In the genomic region with DNA sequence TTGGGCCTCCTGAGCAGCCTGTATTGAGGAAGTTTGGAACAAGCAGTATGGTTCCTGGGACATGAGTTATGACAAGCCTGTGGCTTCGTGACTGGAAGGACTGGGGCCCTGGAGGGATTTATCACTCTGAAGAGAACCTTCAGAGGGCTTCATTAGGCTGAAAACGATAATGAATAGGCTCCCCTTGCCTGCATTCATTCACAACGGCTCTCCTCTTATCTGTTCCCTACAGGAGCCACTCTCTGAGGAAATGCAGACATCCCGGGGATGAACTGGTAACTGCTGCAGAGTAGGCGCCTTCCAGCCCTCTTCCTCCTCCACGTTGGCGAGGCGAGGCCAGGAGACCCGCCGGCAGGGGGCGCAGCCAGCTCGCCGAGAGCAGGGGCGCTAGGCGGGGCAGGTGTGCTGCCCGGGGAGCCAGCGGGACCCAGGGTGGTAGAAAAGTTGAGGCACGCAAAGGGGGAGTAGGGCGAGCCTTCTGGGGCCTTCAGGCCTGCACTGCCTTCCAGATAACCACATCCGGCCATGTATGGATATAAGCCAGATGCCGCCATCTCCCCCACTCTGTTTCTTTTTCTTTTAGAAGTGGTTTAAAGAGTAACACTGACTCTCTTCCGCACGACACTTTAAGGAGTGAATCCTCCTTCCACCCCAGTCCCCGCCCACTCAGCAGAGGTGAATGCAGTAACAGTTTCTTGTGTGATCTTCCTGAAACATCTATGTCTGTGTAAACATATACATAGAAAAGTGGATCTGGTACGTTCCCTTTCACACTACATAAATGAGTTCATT, we compare ENCODE assay signal across 8 mouse cellular contexts. TPM values are rescaled to one million over a fixed set of nuclear protein-coding genes. Genes with fewer than 3 reads are reported as not detected.
DNase-seq lines count a peak whose midpoint lies in the region; ATAC-seq and TF ChIP-seq lines count a peak whose summit lies in the region.

No protein-coding gene starts in this region.

- H3K4me2 ChIP-seq in hindbrain, postnatal 0 days (ENCODE audit: low read depth, low read length), result peak overlapping the region; percentile 40

- H3K4me3 ChIP-seq in hindbrain, postnatal 0 days (ENCODE audit: low read length), result no peak overlapping the region
- peak overlapping the region; percentile 36 for H3K4me3 ChIP-seq in midbrain, embryonic 10.5 days

- peaks cover 16% of the 10 kb centered on the region; the same call in 1 of the 2 replicates for H3K4me1 ChIP-seq in hindbrain, postnatal 0 days (ENCODE audit: insufficient read depth, low read length)
- peaks cover 63% of the 10 kb centered on the region for H3K4me1 ChIP-seq in midbrain, embryonic 10.5 days

- 13% methylated on average over 25 of the region's 25 CpGs for WGBS in hindbrain, postnatal 0 days
- WGBS in midbrain, embryonic 10.5 days, result 9% methylated on average over 25 of the region's 25 CpGs

- no peaks in the 10 kb centered on the region for H3K36me3 ChIP-seq in hindbrain, postnatal 0 days (ENCODE audit: insufficient read depth, low read length)
- no peaks in the 10 kb centered on the region for H3K36me3 ChIP-seq in midbrain, embryonic 10.5 days

- no peak for ATAC-seq in hindbrain, postnatal 0 days

- H3K27me3 ChIP-seq in hindbrain, postnatal 0 days (ENCODE audit: insufficient read depth, low read length), result 0 out of 2 replicates have a peak, but pooled peaks cover 11% of the 10 kb centered on the region
- H3K27me3 ChIP-seq in midbrain, embryonic 10.5 days (ENCODE audit: low read depth, poor library complexity, severe bottlenecking), result peaks cover 94% of the 10 kb centered on the region

- no peak overlapping the region for H3K27ac ChIP-seq in hindbrain, postnatal 0 days
- H3K27ac ChIP-seq in midbrain, embryonic 10.5 days (replicated peaks), result peak overlapping the region; percentile 64

- H3K9me3 ChIP-seq in hindbrain, postnatal 0 days (ENCODE audit: low read length), result no peaks in the 10 kb centered on the region
- no peaks in the 10 kb centered on the region for H3K9me3 ChIP-seq in midbrain, embryonic 10.5 days (replicated peaks)

- intact Hi-C loops in left cerebral cortex, postnatal 4 days (cut with DNase I), result no loop called here

- H3K9ac ChIP-seq in hindbrain, postnatal 0 days (replicated peaks; ENCODE audit: low read length), result no peak overlapping the region

- peak; percentile 83 for DNase-seq in ZHBTc4 (ENCODE audit: low read depth, low spot score)
- peak; percentile 71 to 87 for DNase-seq in cerebellum, postnatal 25 days
- DNase-seq in gastrocnemius, postnatal 10 days, result peak; percentile 93
- DNase-seq in hindbrain, postnatal 0 days (ENCODE audit: low spot score), result peak; percentile 71
- DNase-seq in left cerebral cortex, postnatal 4 days, result peak; percentile 66
- DNase-seq in midbrain, embryonic 10.5 days (ENCODE audit: low spot score), result peak; percentile 83
- peak; percentile 37 for DNase-seq in skeletal muscle tissue, adult 2 months (ENCODE audit: low read depth, low spot score)
- DNase-seq in yolk sac, embryonic 10.5 days (ENCODE audit: low spot score), result peak; percentile 88

- peak; percentile 70 for TF ChIP-seq CTCF in hindbrain, postnatal 0 days (IDR thresholded peaks at IDR 0.05; ENCODE audit: low read depth)

RNA-seq across cellular contexts. Expression of a gene that starts 14.9 kb away (rescaled TPM):
- 1,000 to 10,000 TPM in 1 of 2 experiments, 100 to 1,000 TPM in 1; 774 to 1,034 TPM for total RNA-seq in gastrocnemius, postnatal 10 days (2021)
- 28.8 and 47.7 TPM in 2 replicates for total RNA-seq in hindbrain, postnatal 0 days (2014; rRNA removed)
- 33.0 and 34.6 TPM in 2 replicates for polyA plus RNA-seq in hindbrain, postnatal 0 days (2015; fragmentation: Nextera tagmentation; extraction: Ambion mirVana)
- 1 to 10 TPM; 2.6 to 4.6 TPM for total RNA-seq in left cerebral cortex, postnatal 4 days (2021)
- polyA plus RNA-seq in midbrain, embryonic 10.5 days (2016; fragmentation: Nextera tagmentation; extraction: Ambion mirVana), result 107 and 118 TPM in 2 replicates

Comparison
In these comparisons a context has a peak if more than half of its experiments do, and no peak if none do; other contexts are left out.
1. DNase-seq: peak in every context shown above with its lines; median percentile 93 in gastrocnemius, postnatal 10 days; 88 in yolk sac, embryonic 10.5 days; 83 in ZHBTc4; 83 in midbrain, embryonic 10.5 days; 79 in cerebellum, postnatal 25 days; 71 in hindbrain, postnatal 0 days; 66 in left cerebral cortex, postnatal 4 days; 37 in skeletal muscle tissue, adult 2 months.
2. RNA of a gene that starts 14.9 kb away (total RNA-seq): 774 to 1,034 TPM in gastrocnemius, postnatal 10 days; 28.8 to 47.7 TPM in hindbrain, postnatal 0 days and 2.6 to 4.6 TPM in left cerebral cortex, postnatal 4 days; every median in the first group is over 10 times any median in the second.